Mouse (Mus musculus) kidney, embryonic 14.5 days (tissue): ENCODE data around the gene Ebna1bp2. TPM values are rescaled to one million over a fixed set of nuclear protein-coding genes. Genes with fewer than 3 reads are reported as not detected.

Experiments
- polyA plus RNA-seq: library from polyadenylated mRNA; unstranded; fragments of >200 nt; fragmentation: Nextera tagmentation; extraction: Ambion mirVana; gene quantifications from 2 replicates; pipeline ENCODE4 v1.2.1, GENCODE M21; 2014

Gene Ebna1bp2
- polyA plus RNA-seq, 1 experiment from 2014 or later = 199 TPM

Other genes starting within 250 kb of the Ebna1bp2 start
- 8.7 and 13.7 TPM in 2 replicates for gene Szt2, start 211.5 kb upstream of the Ebna1bp2 start, polyA plus RNA-seq
- 103 TPM in 2 replicates for gene Med8, start 211.5 kb upstream of the Ebna1bp2 start, polyA plus RNA-seq
- 72.0 and 82.7 TPM in 2 replicates for gene Elovl1, start 192.7 kb upstream of the Ebna1bp2 start, polyA plus RNA-seq
- 218 and 287 TPM in 2 replicates for gene Cdc20, start 183.4 kb upstream of the Ebna1bp2 start, polyA plus RNA-seq
- gene Mpl, start 163.3 kb upstream of the Ebna1bp2 start, polyA plus RNA-seq = 0.23 TPM in 1 of 2 replicates, not detected in the other
- 24.6 and 30.4 TPM in 2 replicates for gene Tie1, start 130.7 kb upstream of the Ebna1bp2 start, polyA plus RNA-seq
- 15.5 and 15.6 TPM in 2 replicates for gene 2610528J11Rik, start 93.8 kb upstream of the Ebna1bp2 start, polyA plus RNA-seq
- gene Tmem125, start 76.8 kb upstream of the Ebna1bp2 start, polyA plus RNA-seq = 3.2 and 4.1 TPM in 2 replicates
- 0.08 and 0.17 TPM in 2 replicates for gene Cfap57, start within 50 bp of the Ebna1bp2 start, polyA plus RNA-seq
- not detected in 2 replicates for gene Olfr62, start 38.2 kb downstream of the Ebna1bp2 start, polyA plus RNA-seq
- 0.15 TPM in 1 of 2 replicates, not detected in the other for gene Olfr1342, start 72.0 kb downstream of the Ebna1bp2 start, polyA plus RNA-seq
- gene Olfr1341, start 82.7 kb downstream of the Ebna1bp2 start, polyA plus RNA-seq = not detected in 2 replicates
- gene Olfr1340, start 99.3 kb downstream of the Ebna1bp2 start, polyA plus RNA-seq = not detected in 2 replicates
- not detected in 2 replicates for gene Olfr1339, start 111.4 kb downstream of the Ebna1bp2 start, polyA plus RNA-seq
- not detected in 2 replicates for gene Olfr1338, start 137.9 kb downstream of the Ebna1bp2 start, polyA plus RNA-seq
- gene Olfr1337, start 161.8 kb downstream of the Ebna1bp2 start, polyA plus RNA-seq = not detected in 2 replicates
- gene Olfr1335, start 189.1 kb downstream of the Ebna1bp2 start, polyA plus RNA-seq = not detected in 2 replicates
- gene Olfr1333, start 215.5 kb downstream of the Ebna1bp2 start, polyA plus RNA-seq = not detected in 2 replicates
- gene Olfr1331, start 243.8 kb downstream of the Ebna1bp2 start, polyA plus RNA-seq = not detected in 2 replicates